Mouse (Mus musculus) hindbrain, postnatal 0 days (tissue): Measurements from ENCODE around the gene Olfr745. TPM values are rescaled to one million over a fixed set of nuclear protein-coding genes. Genes with fewer than 3 reads are reported as not detected.

Source experiments
- ATAC-seq: fragments of 200-750 bp; cut with Nextera tagmentation; 2 replicates; pipeline ENCODE4 v1.8.0; 2017; ENCODE audit warnings: mild to moderate bottlenecking, moderate TSS enrichment, moderate library complexity
- DNase-seq: peaks from one replicate; pipeline ENCODE4 v3.0.0-alpha.2; 2015; ENCODE audit warnings: low spot score
- H3K27ac ChIP-seq: fragments of 300-500 bp; sonication (generic); 2 replicates; pipeline ENCODE4 v1.5.1; 2014; ENCODE audit warnings: mild to moderate bottlenecking
- H3K27me3 ChIP-seq: fragments of 300-500 bp; sonication (generic); 2 replicates; pipeline ENCODE4 v1.6.1; 2014; ENCODE audit warnings: low read length, mixed read lengths; ENCODE audit not compliant: insufficient read depth
- H3K36me3 ChIP-seq: fragments of 300-500 bp; sonication (generic); 2 replicates; pipeline ENCODE4 v1.6.1; 2014; ENCODE audit warnings: low read length, mixed read lengths; ENCODE audit not compliant: insufficient read depth
- H3K4me1 ChIP-seq: fragments of 300-500 bp; sonication (generic); 2 replicates; pipeline ENCODE4 v1.6.1; 2014; ENCODE audit warnings: antibody characterized with exemption, low read length, mixed read lengths; ENCODE audit not compliant: insufficient read depth
- H3K4me2 ChIP-seq: fragments of 300-500 bp; sonication (generic); 2 replicates; pipeline ENCODE4 v1.6.1; 2014; ENCODE audit warnings: low read depth, mild to moderate bottlenecking, low read length, moderate library complexity, mixed read lengths
- H3K4me3 ChIP-seq: fragments of 300-500 bp; sonication (generic); 2 replicates; pipeline ENCODE4 v1.5.1; 2014; ENCODE audit warnings: low read length
- H3K9ac ChIP-seq: fragments of 300-500 bp; sonication (generic); replicated peaks from 2 replicates; pipeline ENCODE4 v1.6.1; 2014; ENCODE audit warnings: mild to moderate bottlenecking, low read length, moderate library complexity, mixed read lengths
- H3K9me3 ChIP-seq: fragments of 300-500 bp; sonication (generic); 2 replicates; pipeline ENCODE4 v1.6.1; 2016; ENCODE audit warnings: low read length, mixed read lengths
- CTCF ChIP-seq: IDR thresholded peaks from 2 replicates; pipeline ENCODE4 v1.5.1; 2016; ENCODE audit warnings: antibody characterized with exemption, control low read depth, low read depth
- WGBS: fragments of 180-500 bp; shearing (Covaris S2); extraction: QIAGEN DNeasy Blood & Tissue Kit; methylation state at CpG from one replicate; pipeline ENCODE4 v1.1.7; 2014; 5-methylcytosine and 5-hydroxymethylcytosine counted together
- polyA plus RNA-seq: library from polyadenylated mRNA; unstranded; fragments of >200 nt; fragmentation: Nextera tagmentation; extraction: Ambion mirVana; gene quantifications from 2 replicates; pipeline ENCODE4 v1.2.1, GENCODE M21; 2015
- total RNA-seq: library from RNA; depleted of rRNA; stranded (reverse); fragments of >200 nt; gene quantifications from 2 replicates; pipeline ENCODE4 v1.2.3, GENCODE M21; 2014; rRNA removed

Olfr745 gene
- not detected in 2 replicates for total RNA-seq
- polyA plus RNA-seq = not detected in 2 replicates

- H3K4me2 ChIP-seq = no peak within 1 kb of the TSS
- no peak for TF ChIP-seq CTCF
- H3K36me3 ChIP-seq = no peaks in the 10 kb centered on the region
- no peaks in the 10 kb centered on the region for H3K27me3 ChIP-seq
- H3K9me3 ChIP-seq = no peaks in the 10 kb centered on the region
- 82% methylated on average over 2 of the region's 2 CpGs for WGBS
- no peak for DNase-seq
- no peak within 1 kb of the TSS for H3K9ac ChIP-seq
- no peaks in the 10 kb centered on the region for H3K4me1 ChIP-seq
- H3K4me3 ChIP-seq = no peak within 1 kb of the TSS
- H3K27ac ChIP-seq = no peak within 1 kb of the TSS
- no peak for ATAC-seq
Measured at GRCm38 (mm10) chr14:50639088-50639487, at the start of gene Olfr745. Gene Olfr745, plus strand, starts transcription at chr14:50639388.

- Histone ChIP-seq H3K4me1 (no peaks in the 10 kb centered on the region), H3K27ac (no peak within 1 kb of the TSS), H3K4me3 (no peak within 1 kb of the TSS), H3K27me3 (no peaks in the 10 kb centered on the region), H3K36me3 (no peaks in the 10 kb centered on the region), H3K4me2 (no peak within 1 kb of the TSS), H3K9ac (no peak within 1 kb of the TSS), H3K9me3 (no peaks in the 10 kb centered on the region)
- no peak for ATAC-seq
- 84% methylated on average over 2 of the region's 2 CpGs for WGBS
- DNase-seq = no peak
- TF ChIP-seq CTCF = no peak
Measured at GRCm38 (mm10) chr14:50614579-50614978, 24.6 kb upstream of the Olfr745 start, which contains the start of gene Olfr744. Gene Olfr744, plus strand, starts transcription at chr14:50614879.

DNA sequence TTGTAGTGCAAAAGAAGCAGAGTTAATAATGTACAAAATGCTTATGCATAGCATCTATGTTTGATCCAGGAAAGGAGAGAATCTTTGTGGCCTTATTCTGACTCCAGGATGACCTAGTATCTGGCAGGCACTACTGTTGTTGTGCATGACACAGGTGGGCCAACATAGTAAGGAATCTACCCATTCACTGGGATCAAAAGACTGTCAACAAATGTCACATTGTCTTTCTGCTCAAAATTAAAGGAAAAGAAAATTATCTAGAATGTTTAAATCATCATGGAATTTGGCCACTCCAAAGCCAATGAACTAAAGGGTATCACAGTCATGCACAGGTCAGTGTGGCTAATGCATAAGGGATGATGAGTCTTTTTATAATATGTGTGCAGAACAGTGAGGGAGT is 7.6 kb downstream of the Olfr745 start, which contains the start of gene Olfr746:
Olfr746 (plus strand) TSS at position 301 of the 400 bp plus-strand sequence.
- H3K4me2 ChIP-seq = no peak within 1 kb of the TSS
- no peak within 1 kb of the TSS for H3K27ac ChIP-seq
- no peak within 1 kb of the TSS for H3K9ac ChIP-seq
- no peak for DNase-seq
- no peak for TF ChIP-seq CTCF
- H3K9me3 ChIP-seq = no peaks in the 10 kb centered on the region
- H3K4me3 ChIP-seq = no peak within 1 kb of the TSS
- no peak for ATAC-seq
- H3K36me3 ChIP-seq = no peaks in the 10 kb centered on the region
- H3K4me1 ChIP-seq = no peaks in the 10 kb centered on the region
- H3K27me3 ChIP-seq = no peaks in the 10 kb centered on the region

- Histone ChIP-seq H3K9ac (no peak within 1 kb of the TSS), H3K27ac (no peak within 1 kb of the TSS), H3K36me3 (no peaks in the 10 kb centered on the region), H3K27me3 (no peaks in the 10 kb centered on the region), H3K4me1 (no peaks in the 10 kb centered on the region), H3K9me3 (no peaks in the 10 kb centered on the region), H3K4me2 (no peak within 1 kb of the TSS), H3K4me3 (no peak within 1 kb of the TSS)
- TF ChIP-seq CTCF = no peak
- ATAC-seq = no peak
- WGBS = 86% methylated on average over 3 of the region's 3 CpGs
- no peak for DNase-seq
Measured at GRCm38 (mm10) chr14:50693106-50693505, 53.9 kb downstream of the Olfr745 start, which contains the start of gene Olfr747. Gene Olfr747, minus strand, starts transcription at chr14:50693206.

Other genes with a start within 250 kb of the Olfr745 start
- not detected in 2 replicates for gene Olfr738, start 231.8 kb upstream of the Olfr745 start, total RNA-seq
- gene Olfr738, start 231.8 kb upstream of the Olfr745 start, polyA plus RNA-seq = not detected in 2 replicates
- gene Olfr739, start 220.8 kb upstream of the Olfr745 start, total RNA-seq = not detected in 2 replicates
- gene Olfr739, start 220.8 kb upstream of the Olfr745 start, polyA plus RNA-seq = not detected in 2 replicates
- not detected in 2 replicates for gene Olfr740, start 193.8 kb upstream of the Olfr745 start, total RNA-seq
- gene Olfr740, start 193.8 kb upstream of the Olfr745 start, polyA plus RNA-seq = not detected in 2 replicates
- not detected in 2 replicates for gene Olfr741, start 166.7 kb upstream of the Olfr745 start, total RNA-seq
- not detected in 2 replicates for gene Olfr741, start 166.7 kb upstream of the Olfr745 start, polyA plus RNA-seq
- gene Olfr742, start 135.8 kb upstream of the Olfr745 start, total RNA-seq = not detected in 2 replicates
- gene Olfr742, start 135.8 kb upstream of the Olfr745 start, polyA plus RNA-seq = not detected in 2 replicates
- not detected in 2 replicates for gene Olfr743, start 117.5 kb upstream of the Olfr745 start, total RNA-seq
- gene Olfr743, start 117.5 kb upstream of the Olfr745 start, polyA plus RNA-seq = not detected in 2 replicates
- gene Olfr744, start 24.5 kb upstream of the Olfr745 start, total RNA-seq = not detected in 2 replicates
- not detected in 2 replicates for gene Olfr744, start 24.5 kb upstream of the Olfr745 start, polyA plus RNA-seq
- gene Olfr746, start 7.7 kb downstream of the Olfr745 start, total RNA-seq = not detected in 2 replicates
- gene Olfr746, start 7.7 kb downstream of the Olfr745 start, polyA plus RNA-seq = not detected in 2 replicates
- gene Olfr747, start 53.8 kb downstream of the Olfr745 start, total RNA-seq = not detected in 2 replicates
- gene Olfr747, start 53.8 kb downstream of the Olfr745 start, polyA plus RNA-seq = not detected in 2 replicates
- gene Olfr748, start 68.0 kb downstream of the Olfr745 start, total RNA-seq = not detected in 2 replicates
- gene Olfr748, start 68.0 kb downstream of the Olfr745 start, polyA plus RNA-seq = not detected in 2 replicates
- gene Olfr749, start 105.7 kb downstream of the Olfr745 start, total RNA-seq = not detected in 2 replicates
- not detected in 2 replicates for gene Olfr749, start 105.7 kb downstream of the Olfr745 start, polyA plus RNA-seq
- 90.8 and 91.6 TPM in 2 replicates for gene Ttc5, start 146.1 kb downstream of the Olfr745 start, total RNA-seq
- gene Ttc5, start 146.1 kb downstream of the Olfr745 start, polyA plus RNA-seq = 95.3 and 95.8 TPM in 2 replicates
- gene Ccnb1ip1, start 168.3 kb downstream of the Olfr745 start, total RNA-seq = not detected in 2 replicates
- gene Ccnb1ip1, start 168.3 kb downstream of the Olfr745 start, polyA plus RNA-seq = 0.09 and 0.15 TPM in 2 replicates
- gene Parp2, start 168.5 kb downstream of the Olfr745 start, total RNA-seq = 19.7 and 21.1 TPM in 2 replicates
- 36.2 and 36.6 TPM in 2 replicates for gene Parp2, start 168.5 kb downstream of the Olfr745 start, polyA plus RNA-seq
- 4.3 and 5.6 TPM in 2 replicates for gene Tep1, start 231.2 kb downstream of the Olfr745 start, total RNA-seq
- 3.4 and 3.5 TPM in 2 replicates for gene Tep1, start 231.2 kb downstream of the Olfr745 start, polyA plus RNA-seq